Mouse (Mus musculus) embryo, embryonic 10.5 days (tissue): ENCODE results near the gene Gabrp.

Experiments
- DNase-seq: peaks from one replicate; pipeline ENCODE4 v3.0.0-alpha.2; 2015; ENCODE audit warnings: low spot score

The Gabrp gene

DNA sequence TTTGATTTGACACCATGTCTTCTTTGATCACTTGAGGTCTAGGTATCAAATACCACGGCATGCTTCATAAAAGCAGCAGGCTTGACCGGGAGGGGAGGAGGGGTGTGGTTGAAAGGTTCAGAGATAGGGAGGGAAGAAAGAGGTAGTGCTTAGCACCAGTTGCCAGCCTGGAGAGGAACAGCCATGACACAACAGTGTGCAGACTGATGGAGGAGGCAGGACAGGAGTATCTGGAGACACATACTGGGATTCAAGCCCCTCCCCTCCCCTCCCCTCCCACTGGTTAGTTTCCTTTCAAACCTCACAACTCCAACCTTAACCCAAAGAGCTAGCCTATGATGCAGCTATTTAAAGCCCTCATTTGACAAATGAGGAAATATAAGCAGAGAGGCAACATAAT, 49.2 kb downstream of the Gabrp start:
- DNase-seq, result no peak

DNA sequence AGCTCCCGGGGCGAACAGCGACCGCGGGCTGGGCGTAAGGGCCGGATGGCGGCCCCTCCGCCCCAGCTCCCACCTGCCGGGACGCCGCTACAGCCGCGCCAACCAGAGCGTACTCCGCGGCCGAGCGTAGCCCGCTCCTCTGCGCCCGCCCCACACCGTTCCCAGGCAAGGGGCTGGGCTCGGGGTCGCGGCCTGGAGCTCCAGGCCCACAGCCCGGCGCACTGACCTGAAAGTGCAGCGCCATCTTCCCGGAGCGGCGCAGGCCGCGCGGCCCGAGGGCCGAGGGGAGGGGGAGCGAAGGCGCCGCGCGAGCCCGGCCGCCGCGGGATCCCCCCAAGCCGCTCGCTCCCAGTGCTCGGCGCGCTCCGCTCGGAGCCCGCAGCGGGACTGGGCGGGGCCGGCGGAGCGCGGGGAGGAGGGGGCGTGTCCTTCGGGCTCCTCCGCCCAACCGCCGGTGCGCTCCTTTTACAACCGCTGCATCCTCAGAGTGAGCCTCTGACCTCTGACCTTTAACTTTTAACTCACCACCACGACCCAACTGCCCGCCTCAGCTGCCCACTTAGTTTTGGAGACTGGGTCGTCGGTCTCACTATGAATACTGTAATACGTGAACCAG, 65.3 kb downstream of the Gabrp start, which contains the start of gene Ranbp17:
TSS of gene Ranbp17 (minus strand) at position 371 of the 616 bp plus-strand sequence.
- DNase-seq, result peak; percentile 85

DNA sequence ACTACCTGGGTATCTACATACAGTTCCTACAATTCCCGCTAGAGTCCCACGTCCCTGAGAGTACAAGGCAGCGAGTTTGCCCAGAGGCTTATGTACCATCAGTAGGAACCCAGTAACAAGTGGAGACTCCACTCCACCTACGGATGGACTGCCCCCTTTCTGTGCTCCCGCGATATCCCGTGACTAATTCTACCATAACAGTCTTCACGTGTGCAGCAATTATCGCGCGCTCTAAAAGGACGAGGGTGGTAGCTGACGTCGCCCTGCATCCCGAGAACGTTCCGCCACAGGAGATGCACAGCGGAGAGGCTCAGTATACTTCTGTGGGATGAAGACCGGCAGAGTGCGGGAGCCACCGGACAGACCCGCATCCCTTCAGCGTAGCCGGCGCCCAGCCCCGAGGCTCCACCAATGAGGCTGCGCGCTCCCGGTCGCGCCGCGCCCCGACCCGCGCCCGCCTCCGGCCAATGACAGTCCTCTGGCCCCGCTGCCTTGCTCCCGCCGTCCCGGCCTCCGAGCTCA, 65.8 kb downstream of the Gabrp start:
- peak; percentile 88 for DNase-seq

DNA sequence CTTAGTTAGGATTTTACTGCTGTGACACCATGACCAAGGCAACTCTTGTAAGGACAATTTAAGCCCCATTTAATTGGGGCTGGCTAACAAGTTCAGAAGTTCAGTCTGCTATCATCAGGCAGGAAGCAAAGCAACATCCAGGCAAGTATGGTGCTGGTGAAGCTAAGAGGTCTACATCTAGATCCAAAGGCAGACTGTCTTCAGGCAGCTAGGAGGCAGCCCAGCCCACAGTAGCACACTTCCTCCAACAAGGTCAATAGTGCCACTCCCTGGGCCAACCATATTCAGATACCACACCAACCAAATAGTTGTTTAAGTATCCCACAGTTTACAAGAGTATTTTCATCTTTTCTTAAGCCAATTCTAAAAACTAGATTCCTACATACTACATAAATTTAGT, 69.4 kb downstream of the Gabrp start:
- no peak for DNase-seq
